Mouse (Mus musculus) inflammation-experienced regulatory T-cells, adult 16 weeks (primary cell): ENCODE measurements around the gene Akt1s1. TPM values are rescaled to one million over a fixed set of nuclear protein-coding genes. Genes with fewer than 3 reads are reported as not detected.

Experiments used
- polyA plus RNA-seq: library from polyadenylated mRNA; unstranded; fragments of 100-300 nt; shearing (Covaris generic); gene quantifications from one replicate; pipeline ENCODE4 v1.2.1, GENCODE M21; 2017

Gene Akt1s1
- polyA plus RNA-seq = 20.5 TPM

DNA sequence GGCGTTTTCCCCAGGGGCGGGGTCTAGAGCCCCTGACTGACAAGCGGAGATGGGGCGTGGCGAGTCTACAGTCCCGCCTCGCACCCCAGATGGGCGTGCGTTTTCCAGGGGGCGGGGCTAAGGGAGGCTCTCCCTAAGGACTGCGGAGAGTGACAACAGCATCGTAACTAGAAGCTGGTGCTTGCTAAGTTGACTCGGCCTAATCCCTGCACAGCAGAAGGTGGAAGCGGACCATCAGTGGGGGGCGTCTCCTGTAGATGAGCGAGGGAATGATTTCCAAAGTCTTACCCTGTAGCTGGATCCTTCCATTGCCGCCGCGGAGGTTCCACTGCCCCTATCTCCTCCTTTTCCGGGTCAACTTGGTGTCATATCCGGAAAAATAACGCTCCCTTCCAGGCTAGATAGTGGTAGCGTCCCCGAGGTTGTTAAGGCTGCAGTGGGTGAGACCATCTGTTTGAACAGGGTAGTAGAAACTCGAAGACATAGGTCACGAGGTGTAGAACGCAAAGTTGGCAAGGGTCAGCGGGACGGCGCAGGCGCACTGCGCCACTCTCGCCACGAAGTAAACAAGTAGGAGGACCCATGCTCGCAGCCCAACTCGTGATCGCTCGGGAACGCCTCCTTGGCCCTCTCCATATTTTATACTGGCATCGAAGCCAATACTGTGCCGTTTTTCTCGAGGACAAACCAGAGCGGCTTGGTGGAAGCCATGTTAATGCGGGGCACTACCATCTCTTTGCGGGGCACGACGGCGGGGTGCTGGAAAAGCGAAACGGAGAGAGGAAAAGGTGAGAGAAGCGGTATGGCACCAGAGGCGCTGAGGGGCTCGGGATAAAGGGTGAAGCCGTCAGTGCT lies at the start of gene Akt1s1, which contains the start of gene Tbc1d17:
Gene Akt1s1 (plus strand): TSS at position 431 of the 855 bp plus-strand sequence.
Gene Tbc1d17 (minus strand): TSS at position 519 of the 855 bp plus-strand sequence.

DNA sequence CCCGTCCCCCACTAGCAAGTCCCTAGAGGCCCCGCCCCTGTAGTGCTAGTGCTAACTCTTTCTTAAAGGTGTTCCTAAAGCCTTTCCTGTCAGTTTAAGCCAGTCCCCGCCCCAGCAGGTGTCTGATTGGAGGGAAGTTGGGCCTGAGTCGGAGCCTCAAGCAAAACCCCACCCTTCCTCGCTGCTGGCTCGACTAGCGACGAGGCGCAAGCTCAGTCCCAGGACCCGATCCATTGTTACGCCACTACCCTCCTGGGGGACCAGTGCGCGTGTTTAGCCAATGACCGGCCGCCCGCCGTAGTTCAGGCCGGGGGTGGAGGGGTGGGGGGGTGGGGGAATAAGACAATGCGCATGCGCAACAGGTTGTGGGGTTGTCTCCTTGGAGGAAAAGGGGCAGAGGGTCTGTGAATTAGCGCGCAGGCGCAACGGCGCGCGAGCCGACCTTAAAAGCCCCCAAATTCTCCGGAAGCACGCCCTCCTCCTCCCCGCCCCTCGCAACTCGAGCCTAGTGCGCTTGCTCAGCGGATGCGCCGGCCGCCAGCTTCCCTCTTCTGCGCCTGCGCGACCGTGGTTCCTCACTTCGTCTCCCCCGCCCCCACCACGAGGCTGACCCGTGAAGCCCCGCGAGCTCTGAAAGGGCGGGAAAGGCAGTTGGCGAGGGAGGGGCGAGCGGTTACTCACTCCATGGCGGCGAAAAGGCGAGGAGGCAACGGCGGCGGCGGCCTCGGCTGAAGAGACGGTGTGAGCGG lies 32.9 kb upstream of the Akt1s1 start, which contains the start of the genes Nup62 and Il4i1:
Gene Nup62 (plus strand): TSS at position 368 of the 749 bp plus-strand sequence.
Gene Il4i1 (plus strand): TSS at position 667 of the 749 bp plus-strand sequence.

DNA sequence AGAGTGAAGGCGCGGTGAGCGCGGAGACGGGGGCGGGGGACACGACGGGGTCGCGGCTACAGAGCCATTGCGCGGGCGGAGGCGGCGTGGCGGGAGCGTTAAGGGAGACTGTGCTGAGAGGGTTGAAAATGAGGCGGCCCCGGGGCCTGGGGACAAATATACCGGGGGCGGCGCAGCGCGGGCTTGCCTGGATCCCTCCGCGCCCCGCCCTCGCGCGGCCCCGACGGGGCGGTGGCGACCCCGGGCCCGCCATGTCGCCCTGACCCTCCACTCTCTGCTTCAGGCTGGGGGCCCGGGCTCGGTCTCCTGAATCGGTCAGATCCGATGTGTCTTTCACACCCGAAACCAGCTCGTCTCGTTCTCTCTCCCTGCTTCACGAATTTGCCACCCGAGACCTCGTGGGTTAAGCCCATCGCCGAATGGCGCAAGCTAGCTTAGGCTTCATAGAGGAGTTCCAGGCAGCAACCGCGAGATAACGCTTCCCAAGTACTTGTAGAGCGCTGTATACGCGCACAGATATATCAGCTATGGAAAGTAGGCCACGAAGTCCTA lies 32.2 kb upstream of the Akt1s1 start, which contains the start of gene Atf5:
Gene Atf5 (minus strand): TSS at position 189 of the 552 bp plus-strand sequence.

DNA sequence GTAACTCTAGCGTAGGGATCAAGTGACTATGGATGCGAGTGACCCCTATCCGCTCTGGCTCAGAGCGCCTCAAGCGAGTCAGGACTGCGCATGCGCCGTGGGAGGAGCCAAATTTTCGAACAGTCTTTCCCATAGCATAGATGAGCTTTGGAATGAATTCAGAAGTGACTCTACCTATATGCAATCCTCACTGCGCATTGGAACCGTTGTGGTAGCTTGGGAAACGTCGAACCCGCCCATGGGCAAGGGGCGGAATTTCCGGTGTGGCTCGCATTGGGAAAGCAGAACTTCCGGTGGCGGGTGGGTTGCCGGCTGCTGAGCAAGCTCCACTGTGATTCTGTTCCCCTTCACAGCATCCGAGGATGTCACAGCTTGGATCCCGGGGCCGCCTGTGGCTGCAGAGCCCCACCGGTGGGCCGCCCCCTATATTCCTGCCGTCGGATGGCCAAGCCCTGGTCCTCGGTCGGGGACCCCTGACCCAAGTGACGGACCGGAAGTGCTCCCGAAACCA lies 8.3 kb downstream of the Akt1s1 start, which contains the start of gene Pnkp:
Gene Pnkp (plus strand): TSS at position 98 of the 511 bp plus-strand sequence.

DNA sequence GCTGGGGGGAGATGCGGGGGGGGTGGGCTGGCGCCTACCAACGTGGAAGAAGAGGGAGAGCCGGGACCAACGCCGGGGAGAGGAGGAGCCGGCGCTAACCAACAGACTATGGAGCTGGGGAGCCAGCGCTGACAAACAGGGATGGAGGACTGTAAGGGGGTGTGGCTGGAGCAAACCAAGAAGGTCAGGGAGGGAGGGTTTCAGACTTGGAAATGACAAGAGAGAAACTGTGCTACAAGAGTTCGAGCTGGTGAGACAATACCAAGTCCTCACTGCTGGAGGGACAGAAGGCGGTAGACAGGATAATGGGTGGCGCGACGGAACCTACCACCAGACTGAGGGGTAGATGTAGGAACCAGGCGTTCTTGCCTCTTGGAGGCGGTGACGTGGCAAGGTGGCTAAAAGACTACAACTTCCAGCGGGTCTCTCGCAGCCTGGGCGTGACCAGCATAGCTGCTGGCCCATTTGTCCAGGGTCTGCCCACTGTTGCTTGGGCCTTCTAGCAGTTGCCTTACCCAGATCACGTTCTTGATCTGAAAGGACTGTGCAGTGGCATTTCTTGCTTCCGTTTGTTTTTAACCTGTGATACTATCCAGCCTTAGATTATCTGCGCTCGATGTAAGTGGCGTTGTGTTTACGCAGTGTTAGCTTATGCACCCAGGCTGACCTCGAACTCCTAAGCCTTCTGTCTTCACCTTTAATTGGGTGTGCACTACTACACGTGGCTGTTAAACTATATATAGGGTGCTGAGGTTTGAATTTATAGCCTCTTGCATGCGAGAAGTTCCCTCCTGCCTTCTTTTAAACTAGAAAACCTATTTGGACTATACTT lies 21.1 kb downstream of the Akt1s1 start, which contains the start of gene Ptov1:
Gene Ptov1 (minus strand): TSS at position 92 of the 832 bp plus-strand sequence.

DNA sequence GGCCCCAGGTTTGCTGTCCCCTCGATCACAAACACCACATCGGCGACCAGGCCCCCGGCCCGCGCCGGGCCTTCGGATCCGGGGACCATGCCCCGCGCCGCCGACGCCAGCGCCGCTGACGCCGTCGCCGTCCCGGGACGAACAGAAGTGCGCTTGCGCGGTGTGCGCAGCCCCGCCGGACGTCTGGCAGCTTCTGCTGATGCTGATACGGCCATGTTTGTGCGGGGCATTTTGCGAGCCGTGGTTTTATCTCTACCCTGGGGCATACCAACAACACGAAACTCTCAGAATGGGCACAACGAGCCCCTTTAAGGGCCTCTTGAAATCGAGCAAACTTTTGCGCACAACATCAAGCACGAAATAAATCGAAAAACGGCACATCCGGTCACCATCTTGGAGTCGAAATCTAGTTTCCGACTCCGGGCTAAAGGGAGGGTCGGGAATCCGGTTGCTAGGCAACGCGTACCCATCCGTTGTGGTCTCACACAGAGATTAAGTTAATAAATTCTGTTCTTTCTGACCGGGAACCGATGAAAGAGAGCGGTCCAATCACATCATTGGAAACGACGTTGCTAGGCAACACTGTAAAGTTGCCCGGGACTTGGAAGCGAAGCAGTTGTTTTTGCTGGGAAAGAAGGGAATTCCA lies 43.6 kb downstream of the Akt1s1 start, which contains the start of gene Med25:
Gene Med25 (minus strand): TSS at position 437 of the 646 bp plus-strand sequence.

DNA sequence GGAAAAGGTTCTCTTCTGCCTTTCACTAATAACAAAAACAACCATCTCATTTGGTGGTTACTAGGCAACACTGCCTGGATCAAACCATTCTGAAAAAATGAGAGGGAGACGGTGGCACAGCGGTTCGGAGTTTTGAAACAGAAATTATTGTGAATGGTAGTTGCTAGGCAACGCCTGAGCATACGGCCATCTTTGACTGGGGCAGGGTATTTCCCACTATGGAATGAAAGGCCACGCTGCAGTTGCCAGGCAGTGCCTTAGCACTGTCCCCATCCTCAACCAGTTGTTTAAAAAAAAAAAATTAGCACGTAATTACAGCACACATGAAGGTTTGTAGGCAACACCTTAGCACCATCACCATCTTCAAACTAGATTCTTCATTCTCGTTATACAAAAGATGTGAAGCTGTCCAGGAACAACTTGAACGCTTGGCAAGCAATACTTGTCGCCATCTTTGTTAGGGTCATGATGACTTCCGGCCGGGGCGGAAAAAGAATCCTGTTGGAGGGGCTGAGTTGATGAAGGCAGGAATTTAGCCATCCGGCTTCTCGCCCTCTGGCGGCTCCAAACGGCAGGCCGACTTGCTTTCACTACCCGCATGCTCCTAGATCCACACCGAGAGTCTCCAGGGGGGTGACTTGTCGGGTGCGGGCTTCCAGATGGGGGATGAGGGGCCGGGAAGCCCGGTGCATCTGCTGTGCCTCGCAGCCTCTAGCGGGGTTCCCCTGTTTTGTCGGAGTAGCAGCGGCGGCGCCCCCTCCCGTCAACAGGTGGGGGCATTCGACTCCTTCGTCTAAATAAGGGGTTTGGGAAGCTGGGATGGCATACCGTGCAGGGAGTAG lies 47.0 kb downstream of the Akt1s1 start, which contains the start of gene Fuz:
Gene Fuz (plus strand): TSS at position 487 of the 842 bp plus-strand sequence.

Other genes with a start within 250 kb of the Akt1s1 start
- gene Myh14, start 178.1 kb upstream of the Akt1s1 start, polyA plus RNA-seq = not detected
- not detected for gene Izumo2, start 140.2 kb upstream of the Akt1s1 start, polyA plus RNA-seq
- 116 TPM for gene Vrk3, start 100.6 kb upstream of the Akt1s1 start, polyA plus RNA-seq
- 0.51 TPM for gene Zfp473, start 97.9 kb upstream of the Akt1s1 start, polyA plus RNA-seq
- 63.1 TPM for gene Nup62, start 32.9 kb upstream of the Akt1s1 start, polyA plus RNA-seq
- gene Il4i1, start 32.6 kb upstream of the Akt1s1 start, polyA plus RNA-seq = 2.9 TPM
- gene Atf5, start 32.3 kb upstream of the Akt1s1 start, polyA plus RNA-seq = 0.22 TPM
- 114 TPM for gene Tbc1d17, start 88 bp downstream of the Akt1s1 start, polyA plus RNA-seq
- 112 TPM for gene Pnkp, start 8.1 kb downstream of the Akt1s1 start, polyA plus RNA-seq
- gene Ptov1, start 20.8 kb downstream of the Akt1s1 start, polyA plus RNA-seq = 10.1 TPM
- gene Med25, start 43.7 kb downstream of the Akt1s1 start, polyA plus RNA-seq = 52.0 TPM
- gene Fuz, start 47.1 kb downstream of the Akt1s1 start, polyA plus RNA-seq = 52.1 TPM
- gene Ap2a1, start 80.5 kb downstream of the Akt1s1 start, polyA plus RNA-seq = 36.1 TPM
- not detected for gene Tsks, start 94.2 kb downstream of the Akt1s1 start, polyA plus RNA-seq
- gene Cpt1c, start 125.9 kb downstream of the Akt1s1 start, polyA plus RNA-seq = 0.72 TPM
- 180 TPM for gene Prmt1, start 137.6 kb downstream of the Akt1s1 start, polyA plus RNA-seq
- 248 TPM for gene Irf3, start 148.7 kb downstream of the Akt1s1 start, polyA plus RNA-seq
- gene Bcl2l12, start 149.7 kb downstream of the Akt1s1 start, polyA plus RNA-seq = 29.1 TPM
- gene Scaf1, start 167.4 kb downstream of the Akt1s1 start, polyA plus RNA-seq = 27.6 TPM
- 15.1 TPM for gene Rras, start 169.0 kb downstream of the Akt1s1 start, polyA plus RNA-seq
- 3.5 TPM for gene Prr12, start 203.9 kb downstream of the Akt1s1 start, polyA plus RNA-seq
- gene Nosip, start 213.4 kb downstream of the Akt1s1 start, polyA plus RNA-seq = 127 TPM
- 3.2 TPM for gene Prrg2, start 213.7 kb downstream of the Akt1s1 start, polyA plus RNA-seq
- 159 TPM for gene Rcn3, start 243.2 kb downstream of the Akt1s1 start, polyA plus RNA-seq